Mouse (Mus musculus) brain, embryonic 14.5 days (tissue): ENCODE measurements around the gene Kdelr2.

Experiments used
- CTCF ChIP-seq: fragments of 200-500 bp; IDR thresholded peaks from 2 replicates; pipeline ENCODE4 v1.5.1; 2012; ENCODE audit warnings: inconsistent platforms, mild to moderate bottlenecking, moderate library complexity, borderline replicate concordance; ENCODE audit not compliant: insufficient read depth, insufficient read length; ENCODE audit errors: extremely low read depth
- POLR2A ChIP-seq: fragments of 200-500 bp; IDR thresholded peaks from 2 replicates; pipeline ENCODE4 v1.6.1; 2012; ENCODE audit warnings: mild to moderate bottlenecking, inconsistent platforms, borderline replicate concordance; ENCODE audit not compliant: poor library complexity, insufficient read depth, insufficient read length, severe bottlenecking; ENCODE audit errors: extremely low read depth

- TF ChIP-seq CTCF (no peak), POLR2A (no peak)
These were observed 42.2 kb upstream of the Kdelr2 start for GRCm38 (mm10) chr5:143361428-143361827.
